Mouse (Mus musculus): Measurements from ENCODE around the gene Cfap46. TPM values are rescaled to one million over a fixed set of nuclear protein-coding genes. Genes with fewer than 3 reads are reported as not detected.

The Cfap46 gene
- polyA plus RNA-seq, 1 experiment from 2014 or later: 0.38 TPM

GRCm38 (mm10) chr7:139584221-139585175, 99.1 kb downstream of the Cfap46 start:
- no peak overlapping the region for H3K27ac ChIP-seq
- peaks cover 100% of the 10 kb centered on the region for H3K27me3 ChIP-seq (ENCODE audit: low read depth, poor library complexity, severe bottlenecking)
- H3K4me1 ChIP-seq: peaks cover 49% of the 10 kb centered on the region
- no peaks in the 10 kb centered on the region for H3K36me3 ChIP-seq
- DNase-seq (ENCODE audit: low spot score): peak; percentile 53
- WGBS: 1% methylated on average over 53 of the region's 53 CpGs
- H3K4me3 ChIP-seq: 0 out of 2 replicates have a peak overlapping the region, but pooled peaks have one; percentile 17
- H3K9me3 ChIP-seq (replicated peaks): no peaks in the 10 kb centered on the region

GRCm38 (mm10) chr7:139583094-139583737, 100.4 kb downstream of the Cfap46 start:
- no peak overlapping the region for H3K27ac ChIP-seq
- DNase-seq (ENCODE audit: low spot score): peak; percentile 41
- peak overlapping the region; percentile 50; the same call in 1 of the 2 replicates for H3K4me3 ChIP-seq
- H3K27me3 ChIP-seq (ENCODE audit: low read depth, poor library complexity, severe bottlenecking): peaks cover 100% of the 10 kb centered on the region
- 11% methylated on average over 17 of the region's 17 CpGs for WGBS
- no peaks in the 10 kb centered on the region for H3K36me3 ChIP-seq
- peaks cover 49% of the 10 kb centered on the region for H3K4me1 ChIP-seq
- H3K9me3 ChIP-seq (replicated peaks): no peaks in the 10 kb centered on the region

- WGBS: under 1% methylated on average over 54 of the region's 56 CpGs
- Histone ChIP-seq H3K27ac (no peak within 1 kb of the TSS), H3K4me3 (peak within 1 kb of the TSS; percentile 50), H3K36me3 (no peaks in the 10 kb centered on the region), H3K27me3 (ENCODE audit: low read depth, poor library complexity, severe bottlenecking) (peaks cover 100% of the 10 kb centered on the region), H3K4me1 (peaks cover 43% of the 10 kb centered on the region), H3K9me3 (replicated peaks) (no peaks in the 10 kb centered on the region)
- peak; percentile 79 for DNase-seq (ENCODE audit: low spot score)
Measured at GRCm38 (mm10) chr7:139582595-139582994, 101.0 kb downstream of the Cfap46 start, which contains the start of gene Nkx6-2. Gene Nkx6-2, minus strand, starts transcription at chr7:139582797.

DNA sequence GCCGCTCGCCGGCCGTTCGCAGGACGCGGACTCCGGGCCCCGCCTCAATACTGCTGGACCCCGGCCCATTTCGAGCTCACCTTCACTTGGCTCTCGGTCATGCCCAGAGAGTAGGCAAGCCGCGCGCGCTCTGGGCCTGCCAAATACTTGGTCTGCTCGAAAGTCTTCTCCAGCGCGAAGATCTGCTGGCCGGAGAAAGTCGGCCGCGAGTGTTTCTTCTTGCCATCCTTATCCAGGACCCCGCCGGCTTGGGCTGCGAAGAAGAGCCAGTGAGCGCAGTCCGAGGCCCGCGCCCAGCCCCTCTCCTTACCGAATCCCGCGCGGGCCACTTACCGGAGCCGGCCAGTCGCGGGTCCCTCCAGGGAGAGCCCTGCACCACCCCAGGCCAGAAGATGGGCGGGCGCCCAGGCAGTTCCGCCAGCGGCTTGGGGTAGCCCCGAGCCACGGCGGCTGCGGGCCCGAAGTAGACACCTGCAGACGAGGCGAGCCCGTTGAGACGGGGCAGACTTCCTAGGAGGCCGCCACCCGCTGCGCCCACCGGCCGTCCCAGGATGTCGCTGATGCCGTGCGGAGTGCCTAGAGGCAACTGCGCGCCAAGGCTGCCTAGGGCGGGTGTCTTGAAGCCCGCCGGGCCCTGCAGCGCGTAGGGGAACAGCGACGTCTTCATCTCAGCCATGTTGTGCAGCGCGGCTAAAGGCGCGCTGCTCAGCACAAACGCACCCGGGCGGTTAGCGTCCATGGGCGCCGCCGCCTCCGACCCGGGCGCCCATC, 101.6 kb downstream of the Cfap46 start:
- no peak overlapping the region for H3K27ac ChIP-seq
- peak overlapping the region; percentile 50 for H3K4me3 ChIP-seq
- no peaks in the 10 kb centered on the region for H3K36me3 ChIP-seq
- peaks cover 100% of the 10 kb centered on the region for H3K27me3 ChIP-seq (ENCODE audit: low read depth, poor library complexity, severe bottlenecking)
- no peaks in the 10 kb centered on the region for H3K9me3 ChIP-seq (replicated peaks)
- H3K4me1 ChIP-seq: peaks cover 43% of the 10 kb centered on the region
- peak; percentile 68 for DNase-seq (ENCODE audit: low spot score)
- WGBS: under 1% methylated on average over 82 of the region's 82 CpGs

DNA sequence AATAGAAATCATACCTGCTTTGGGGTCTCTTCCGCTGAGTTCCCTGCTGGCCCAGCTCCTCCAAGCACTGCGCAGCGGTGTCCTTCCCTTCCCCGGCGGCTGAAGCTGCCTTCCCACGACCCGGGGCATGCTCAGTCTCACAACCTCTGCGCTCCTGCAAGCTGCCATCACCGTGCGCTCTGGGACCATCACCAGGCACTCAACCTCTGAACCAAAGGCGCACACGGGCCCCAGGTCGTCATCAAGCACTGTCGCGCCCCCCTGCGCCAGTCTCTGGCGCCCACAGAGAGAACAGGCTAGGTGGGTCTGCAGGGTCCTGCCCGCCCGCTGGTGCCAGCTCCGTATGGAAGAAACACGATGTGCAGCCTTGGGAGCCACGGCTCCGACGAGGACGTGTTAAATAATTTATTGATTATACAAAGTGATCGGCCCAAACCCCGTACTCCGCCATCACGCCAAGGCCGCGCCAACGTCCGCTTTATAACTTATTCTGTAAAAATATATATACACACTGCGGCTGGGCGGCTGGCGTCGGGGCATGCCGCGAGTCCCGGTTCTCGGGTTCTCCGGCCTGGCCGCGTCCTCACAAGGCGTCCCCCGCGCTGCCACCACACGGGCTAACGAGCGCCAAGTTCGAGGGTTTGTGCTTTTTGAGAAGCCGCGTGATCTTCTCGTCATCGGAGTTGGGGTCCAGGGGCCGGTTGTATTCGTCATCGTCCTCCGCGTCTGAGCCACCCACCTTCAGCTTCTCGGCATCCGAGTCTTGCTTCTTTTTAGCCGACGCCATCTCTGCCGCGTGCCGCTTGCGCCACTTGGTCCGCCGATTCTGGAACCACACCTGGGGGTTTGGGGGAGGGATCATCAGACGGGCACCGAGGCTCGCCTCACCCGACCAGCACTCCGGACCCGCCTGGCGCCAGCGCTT, 102.5 kb downstream of the Cfap46 start:
- Histone ChIP-seq H3K9me3 (replicated peaks) (no peaks in the 10 kb centered on the region), H3K36me3 (no peaks in the 10 kb centered on the region), H3K4me1 (peaks cover 43% of the 10 kb centered on the region), H3K27ac (no peak overlapping the region), H3K27me3 (ENCODE audit: low read depth, poor library complexity, severe bottlenecking) (peaks cover 100% of the 10 kb centered on the region), H3K4me3 (peak overlapping the region; percentile 50)
- 2% methylated on average over 78 of the region's 78 CpGs for WGBS
- DNase-seq (ENCODE audit: low spot score): peak; percentile 64

DNA sequence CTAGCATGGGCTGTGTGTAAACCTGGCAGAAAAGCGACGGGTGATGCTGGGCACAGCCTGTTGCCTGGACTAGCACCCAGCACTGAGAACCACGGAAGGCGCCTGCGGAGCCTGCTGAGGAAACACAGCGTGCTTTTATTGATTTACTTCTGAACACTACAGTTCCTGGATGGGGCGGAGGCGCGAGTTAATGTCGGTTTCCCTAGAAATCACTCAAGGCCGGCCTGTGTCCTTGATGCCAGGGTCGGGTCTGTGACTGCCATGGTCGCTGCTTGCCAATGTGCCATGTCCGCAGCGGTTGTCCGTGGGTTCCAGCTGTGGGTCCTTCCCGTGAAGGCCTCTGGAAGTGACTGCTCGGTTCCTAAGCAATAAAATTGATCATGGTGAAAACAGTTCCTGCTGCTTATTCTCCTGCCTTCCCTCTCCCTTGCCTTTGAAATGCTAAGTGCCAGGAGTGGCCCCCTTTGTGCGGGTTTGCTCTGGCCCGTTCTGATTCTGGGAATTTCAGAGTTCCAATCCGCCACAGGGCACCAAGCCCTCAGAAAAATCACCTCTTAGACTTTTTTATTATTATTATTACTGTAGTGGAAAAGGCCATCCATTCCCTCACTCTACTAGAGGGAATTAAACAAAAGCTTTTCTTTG, 104.2 kb downstream of the Cfap46 start:
- Histone ChIP-seq H3K27ac (no peak overlapping the region), H3K4me3 (no peak overlapping the region), H3K9me3 (replicated peaks) (no peaks in the 10 kb centered on the region), H3K36me3 (no peaks in the 10 kb centered on the region), H3K27me3 (ENCODE audit: low read depth, poor library complexity, severe bottlenecking) (peaks cover 100% of the 10 kb centered on the region), H3K4me1 (peaks cover 32% of the 10 kb centered on the region)
- WGBS: 51% methylated on average over 21 of the region's 21 CpGs
- no peak for DNase-seq (ENCODE audit: low spot score)

DNA sequence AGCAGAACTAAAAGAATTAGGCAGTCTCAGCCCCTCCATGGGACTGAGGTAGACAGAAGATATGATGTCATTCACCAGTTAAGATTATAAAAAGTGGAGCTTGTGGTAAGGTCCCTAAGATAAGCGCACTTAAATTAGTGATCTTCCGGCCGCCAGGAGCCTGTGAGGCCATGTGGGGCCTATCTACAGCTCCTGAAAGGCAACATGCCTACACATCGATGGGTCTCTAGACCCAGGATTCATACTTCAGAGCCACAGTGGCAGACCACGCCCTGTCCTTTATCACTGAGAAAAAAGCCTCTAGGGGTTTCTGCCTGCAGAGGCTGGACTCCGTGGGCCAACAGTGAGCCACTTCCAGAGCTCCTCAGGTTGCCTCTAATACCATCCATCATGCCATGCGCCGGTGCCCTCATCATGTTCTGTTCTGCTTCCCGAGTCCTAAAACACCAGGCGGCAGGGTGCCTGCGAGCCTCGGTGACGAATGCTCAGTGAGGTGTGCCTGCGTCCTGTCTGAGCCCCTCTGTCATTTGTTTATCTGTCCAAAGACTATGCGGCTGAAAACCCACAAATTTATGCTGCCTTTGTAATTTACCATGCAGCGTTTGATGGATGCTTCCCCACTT, 107.4 kb downstream of the Cfap46 start:
- WGBS: 78% methylated on average over 16 of the region's 16 CpGs
- H3K36me3 ChIP-seq: no peaks in the 10 kb centered on the region

GRCm38 (mm10) chr7:139572665-139573064, 111.0 kb downstream of the Cfap46 start:
- Histone ChIP-seq H3K9me3 (replicated peaks) (no peaks in the 10 kb centered on the region), H3K27ac (no peak overlapping the region), H3K4me1 (no peaks in the 10 kb centered on the region), H3K4me3 (no peak overlapping the region), H3K36me3 (no peaks in the 10 kb centered on the region), H3K27me3 (ENCODE audit: low read depth, poor library complexity, severe bottlenecking) (peaks cover 46% of the 10 kb centered on the region)
- no peak for DNase-seq (ENCODE audit: low spot score)
- WGBS: 82% methylated on average over 3 of the region's 3 CpGs

More for the DNA sequence above, 107.4 kb downstream of the Cfap46 start:
- no peak for DNase-seq (ENCODE audit: low spot score)
- no peak overlapping the region for H3K27ac ChIP-seq
- no peak overlapping the region for H3K4me3 ChIP-seq
- H3K9me3 ChIP-seq (replicated peaks): no peaks in the 10 kb centered on the region
- H3K27me3 ChIP-seq (ENCODE audit: low read depth, poor library complexity, severe bottlenecking): peaks cover 78% of the 10 kb centered on the region
- H3K4me1 ChIP-seq: peaks cover 5% of the 10 kb centered on the region

DNA sequence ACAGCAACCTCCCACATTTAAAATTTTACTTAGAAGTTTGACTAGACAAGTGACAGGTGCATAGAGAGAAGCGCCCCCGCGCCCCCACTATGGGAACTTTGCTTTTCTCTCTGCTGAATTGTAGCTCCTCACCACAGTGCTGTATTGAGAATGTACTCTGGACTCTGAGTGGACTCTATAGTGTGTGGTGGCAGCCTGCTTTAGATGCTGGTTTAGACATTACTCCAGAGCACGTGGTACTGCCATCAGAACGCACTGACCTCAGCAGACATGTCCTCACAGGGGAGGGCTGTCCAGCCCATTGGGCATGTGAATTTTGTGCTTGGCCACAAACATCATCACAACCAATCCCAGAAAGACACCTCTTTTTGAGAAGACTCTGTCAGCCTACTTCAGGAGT, 112.8 kb downstream of the Cfap46 start:
- Histone ChIP-seq H3K4me3 (no peak overlapping the region), H3K27me3 (ENCODE audit: low read depth, poor library complexity, severe bottlenecking) (peaks cover 27% of the 10 kb centered on the region), H3K27ac (no peak overlapping the region), H3K9me3 (replicated peaks) (no peaks in the 10 kb centered on the region), H3K36me3 (no peaks in the 10 kb centered on the region), H3K4me1 (no peaks in the 10 kb centered on the region)
- WGBS: 90% methylated on average over 5 of the region's 5 CpGs
- DNase-seq (ENCODE audit: low spot score): no peak

DNA sequence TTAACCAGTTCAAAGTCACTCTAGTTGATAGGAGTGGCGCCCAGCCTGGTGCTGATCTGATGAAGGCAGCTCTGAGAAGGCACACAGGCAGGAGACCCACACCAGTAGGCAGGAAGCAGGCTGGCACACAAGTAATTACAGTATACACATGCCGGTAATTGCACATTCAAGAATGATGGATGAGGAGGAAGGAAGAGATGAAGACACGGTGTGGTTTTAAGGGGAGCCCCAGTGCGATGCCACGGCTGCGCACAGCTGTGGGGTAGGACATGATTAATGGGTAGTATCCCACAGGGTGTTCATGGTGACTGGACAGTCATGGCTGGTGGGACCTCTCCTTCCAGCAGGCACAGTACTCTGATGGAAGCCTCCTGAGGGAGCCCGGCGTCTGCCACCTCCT, 117.1 kb downstream of the Cfap46 start:
- Histone ChIP-seq H3K36me3 (no peaks in the 10 kb centered on the region), H3K9me3 (replicated peaks) (no peaks in the 10 kb centered on the region), H3K4me1 (no peaks in the 10 kb centered on the region), H3K4me3 (no peak overlapping the region), H3K27ac (no peak overlapping the region), H3K27me3 (ENCODE audit: low read depth, poor library complexity, severe bottlenecking) (0 out of 2 replicates have a peak, but pooled peaks cover 4% of the 10 kb centered on the region)
- 74% methylated on average over 8 of the region's 8 CpGs for WGBS
- DNase-seq (ENCODE audit: low spot score): no peak

GRCm38 (mm10) chr7:139565998-139566397, 117.6 kb downstream of the Cfap46 start:
- Histone ChIP-seq H3K4me3 (no peak overlapping the region), H3K27ac (no peak overlapping the region), H3K9me3 (replicated peaks) (no peaks in the 10 kb centered on the region), H3K4me1 (no peaks in the 10 kb centered on the region), H3K36me3 (no peaks in the 10 kb centered on the region), H3K27me3 (ENCODE audit: low read depth, poor library complexity, severe bottlenecking) (0 out of 2 replicates have a peak, but pooled peaks cover 2% of the 10 kb centered on the region)
- DNase-seq (ENCODE audit: low spot score): no peak
- WGBS: 85% methylated on average over 6 of the region's 6 CpGs

All from limb, embryonic 10.5 days (tissue).